Mouse (Mus musculus): ENCODE data around the gene Acsbg2.

- no peak for TF ChIP-seq CTCF (IDR thresholded peaks at IDR 0.05; ENCODE audit: low read depth)
- TF ChIP-seq EP300 (IDR thresholded peaks at IDR 0.05; ENCODE audit: low read depth): no peak
Observed at GRCm38 (mm10) chr17:56842173-56842572, 32.1 kb downstream of the Acsbg2 start.

Measured in heart, postnatal 0 days (tissue).